Mouse (Mus musculus) kidney, embryonic 14.5 days (tissue): ENCODE results near the gene Ppil1. TPM values are rescaled to one million over a fixed set of nuclear protein-coding genes. Genes with fewer than 3 reads are reported as not detected.
"Not testable (repeated sequence)": the region's sequence is repeated elsewhere in the genome, so short reads cannot be mapped to it uniquely, and the experiment has no call there.

Experiments used
- ATAC-seq: fragments of 200-750 bp; cut with Nextera tagmentation; 2 replicates; pipeline ENCODE4 v1.8.0; 2017; ENCODE audit warnings: moderate number of reproducible peaks, mild to moderate bottlenecking, moderate TSS enrichment, moderate library complexity; ENCODE audit not compliant: low FRiP score, low TSS enrichment
- H3K27ac ChIP-seq: fragments of 300-500 bp; sonication (generic); 2 replicates; pipeline ENCODE4 v1.5.1; 2014; ENCODE audit warnings: low read depth, mild to moderate bottlenecking, low read length, moderate library complexity, mixed read lengths
- H3K27me3 ChIP-seq: fragments of 300-500 bp; sonication (generic); 2 replicates; pipeline ENCODE4 v1.6.1; 2014; ENCODE audit warnings: mild to moderate bottlenecking, low read length; ENCODE audit not compliant: control insufficient read depth, insufficient read depth
- H3K36me3 ChIP-seq: fragments of 300-500 bp; sonication (generic); 2 replicates; pipeline ENCODE4 v1.6.1; 2014; ENCODE audit warnings: low read length, mixed read lengths; ENCODE audit not compliant: control insufficient read depth, insufficient read depth
- H3K4me1 ChIP-seq: fragments of 300-500 bp; sonication (generic); 2 replicates; pipeline ENCODE4 v1.6.1; 2014; ENCODE audit warnings: low read length, mixed read lengths; ENCODE audit not compliant: control insufficient read depth, insufficient read depth
- H3K4me2 ChIP-seq: fragments of 300-500 bp; sonication (generic); replicated peaks from 2 replicates; pipeline ENCODE4 v1.6.1; 2014; ENCODE audit warnings: low read depth, mild to moderate bottlenecking, low read length
- H3K4me3 ChIP-seq: fragments of 300-500 bp; sonication (generic); 2 replicates; pipeline ENCODE4 v1.5.1; 2014; ENCODE audit warnings: mild to moderate bottlenecking, low read length
- H3K9ac ChIP-seq: fragments of 300-500 bp; sonication (generic); 2 replicates; pipeline ENCODE4 v1.6.1; 2014; ENCODE audit warnings: low read depth, mild to moderate bottlenecking, low read length, moderate library complexity
- H3K9me3 ChIP-seq: fragments of 300-500 bp; sonication (generic); 2 replicates; pipeline ENCODE4 v1.6.1; 2016; ENCODE audit warnings: low read length; ENCODE audit not compliant: control insufficient read depth
- WGBS: fragments of 180-500 bp; shearing (Covaris S2); extraction: QIAGEN DNeasy Blood & Tissue Kit; methylation state at CpG from one replicate; pipeline ENCODE4 v1.1.7; 2014; 5-methylcytosine and 5-hydroxymethylcytosine counted together
- polyA plus RNA-seq: library from polyadenylated mRNA; unstranded; fragments of >200 nt; fragmentation: Nextera tagmentation; extraction: Ambion mirVana; gene quantifications from 2 replicates; pipeline ENCODE4 v1.2.1, GENCODE M21; 2014

Gene Ppil1
- polyA plus RNA-seq, 1 experiment from 2014 or later: 169 TPM

GRCm38 (mm10) chr17:29251608-29252390, 12.2 kb downstream of the Ppil1 start:
- Histone ChIP-seq H3K4me2 (no peak overlapping the region), H3K4me1 (peaks cover 13% of the 10 kb centered on the region; the same call in 1 of the 2 replicates), H3K4me3 (no peak overlapping the region), H3K9ac (no peak overlapping the region), H3K27me3 (no peaks in the 10 kb centered on the region), H3K9me3 (no peaks in the 10 kb centered on the region), H3K36me3 (peaks cover 55% of the 10 kb centered on the region), H3K27ac (no peak overlapping the region)
- ATAC-seq: no peak
- WGBS: 87% methylated on average over 15 of the region's 15 CpGs

GRCm38 (mm10) chr17:29251006-29251405, 13.0 kb downstream of the Ppil1 start:
- peaks cover 53% of the 10 kb centered on the region for H3K36me3 ChIP-seq

GRCm38 (mm10) chr17:29249512-29249911, 14.5 kb downstream of the Ppil1 start:
- no peaks in the 10 kb centered on the region for H3K9me3 ChIP-seq
- no peak overlapping the region for H3K9ac ChIP-seq
- peaks cover 49% of the 10 kb centered on the region for H3K36me3 ChIP-seq
- H3K27me3 ChIP-seq: no peaks in the 10 kb centered on the region
- peaks cover 23% of the 10 kb centered on the region for H3K4me1 ChIP-seq
- H3K27ac ChIP-seq: no peak overlapping the region
- no peak overlapping the region for H3K4me3 ChIP-seq
- no peak overlapping the region for H3K4me2 ChIP-seq
- ATAC-seq: no peak
- 57% methylated on average over 9 of the region's 9 CpGs for WGBS

More at GRCm38 (mm10) chr17:29251006-29251405, 13.0 kb downstream of the Ppil1 start:
- H3K4me3 ChIP-seq, H3K9ac ChIP-seq, H3K27me3 ChIP-seq, H3K27ac ChIP-seq, H3K4me2 ChIP-seq, ATAC-seq, H3K9me3 ChIP-seq: not testable (repeated sequence)
- peaks cover 11% of the 10 kb centered on the region; the same call in 1 of the 2 replicates for H3K4me1 ChIP-seq
- WGBS: 84% methylated on average over 14 of the region's 14 CpGs

- Histone ChIP-seq H3K36me3 (peaks cover 38% of the 10 kb centered on the region), H3K9ac (no peak overlapping the region), H3K9me3 (no peaks in the 10 kb centered on the region), H3K27ac (no peak overlapping the region), H3K4me3 (no peak overlapping the region), H3K4me2 (no peak overlapping the region), H3K27me3 (no peaks in the 10 kb centered on the region), H3K4me1 (peaks cover 21% of the 10 kb centered on the region)
- ATAC-seq: no peak
- 65% methylated on average over 13 of the region's 13 CpGs for WGBS
Observed at GRCm38 (mm10) chr17:29247881-29248280, 16.1 kb downstream of the Ppil1 start.

GRCm38 (mm10) chr17:29246602-29247001, 17.4 kb downstream of the Ppil1 start:
- H3K4me1 ChIP-seq: peaks cover 21% of the 10 kb centered on the region
- H3K4me3 ChIP-seq: no peak overlapping the region
- H3K9me3 ChIP-seq: no peaks in the 10 kb centered on the region
- H3K36me3 ChIP-seq: peaks cover 28% of the 10 kb centered on the region
- WGBS: 23% methylated on average over 5 of the region's 5 CpGs
- no peak overlapping the region for H3K27ac ChIP-seq
- no peak overlapping the region for H3K9ac ChIP-seq
- ATAC-seq: 0 out of 2 replicates have a peak, but pooled peaks have one; percentile 24
- H3K27me3 ChIP-seq: no peaks in the 10 kb centered on the region
- H3K4me2 ChIP-seq: no peak overlapping the region

- 0 out of 2 replicates have a peak, but pooled peaks have one; percentile 24 for ATAC-seq
- H3K9ac ChIP-seq: no peak overlapping the region
- no peaks in the 10 kb centered on the region for H3K9me3 ChIP-seq
- H3K4me1 ChIP-seq: peaks cover 21% of the 10 kb centered on the region
- H3K4me2 ChIP-seq: no peak overlapping the region
- H3K36me3 ChIP-seq: peaks cover 19% of the 10 kb centered on the region
- no peaks in the 10 kb centered on the region for H3K27me3 ChIP-seq
- 23% methylated on average over 7 of the region's 7 CpGs for WGBS
- H3K4me3 ChIP-seq: no peak overlapping the region
- no peak overlapping the region for H3K27ac ChIP-seq
Observed at GRCm38 (mm10) chr17:29245725-29246124, 18.3 kb downstream of the Ppil1 start.

GRCm38 (mm10) chr17:29244912-29245311, 19.1 kb downstream of the Ppil1 start:
- no peak overlapping the region for H3K4me3 ChIP-seq
- WGBS: 7% methylated on average over 11 of the region's 12 CpGs
- ATAC-seq: no peak

GRCm38 (mm10) chr17:29238421-29238945, 25.5 kb downstream of the Ppil1 start:
- 3% methylated on average over 23 of the region's 23 CpGs for WGBS
- Histone ChIP-seq H3K27ac (no peak overlapping the region), H3K9ac (peak overlapping the region; percentile 68; the same call in 1 of the 2 replicates), H3K27me3 (peaks cover 24% of the 10 kb centered on the region), H3K4me2 (peak overlapping the region; percentile 99), H3K4me1 (peaks cover 10% of the 10 kb centered on the region; the same call in 1 of the 2 replicates), H3K4me3 (peak overlapping the region; percentile 60), H3K36me3 (no peaks in the 10 kb centered on the region), H3K9me3 (no peaks in the 10 kb centered on the region)
- 0 out of 2 replicates have a peak, but pooled peaks have one; percentile 25 for ATAC-seq

More at GRCm38 (mm10) chr17:29244912-29245311, 19.1 kb downstream of the Ppil1 start:
- no peak overlapping the region for H3K4me2 ChIP-seq
- H3K36me3 ChIP-seq: peaks cover 11% of the 10 kb centered on the region
- no peaks in the 10 kb centered on the region for H3K27me3 ChIP-seq
- H3K9me3 ChIP-seq: no peaks in the 10 kb centered on the region
- H3K9ac ChIP-seq: 0 out of 2 replicates have a peak overlapping the region, but pooled peaks have one; percentile 2
- H3K27ac ChIP-seq: no peak overlapping the region
- peaks cover 21% of the 10 kb centered on the region for H3K4me1 ChIP-seq
